Mouse (Mus musculus) left cerebral cortex, adult 11 months (tissue): Measurements from ENCODE around the gene Six1.

Source experiments
- DNase-seq: peaks from one replicate; pipeline ENCODE4 v3.0.0; 2022; ENCODE audit warnings: low spot score

Gene Six1

DNA sequence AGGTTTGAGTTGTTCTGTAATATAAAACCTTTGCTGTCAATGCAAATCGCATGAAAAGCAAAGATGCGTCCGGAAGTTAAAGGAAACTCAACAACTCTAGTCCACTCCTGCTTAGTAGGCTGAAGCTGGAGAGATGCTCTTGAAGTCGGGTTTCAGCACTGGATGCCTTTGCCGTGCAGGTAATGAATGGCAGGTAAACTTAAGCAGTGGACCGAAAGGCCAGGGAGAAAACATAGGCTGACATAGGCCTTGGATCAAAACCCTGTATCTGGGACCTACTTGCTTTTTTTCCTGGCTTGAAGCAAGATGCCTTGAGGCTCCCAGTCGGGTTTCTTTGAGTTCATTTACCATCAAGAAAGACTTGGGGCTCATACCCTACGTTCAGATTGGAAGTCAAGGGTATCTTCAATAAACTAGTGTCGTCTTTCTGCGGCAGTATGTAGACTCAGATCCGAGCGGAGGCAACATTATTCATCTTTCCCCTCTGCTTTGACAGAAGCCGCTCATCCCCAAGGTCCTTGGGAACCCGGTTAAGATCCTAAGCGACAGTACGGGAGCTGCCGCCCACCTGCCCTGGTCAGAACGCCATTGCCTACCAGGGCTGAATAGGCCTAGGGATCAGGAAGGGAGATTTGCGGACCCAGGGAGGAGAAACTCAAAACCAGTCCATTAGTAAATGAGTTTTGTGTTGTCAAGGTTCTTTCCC is 4.0 kb downstream of the Six1 start:
- no peak for DNase-seq

- no peak for DNase-seq
Observed at GRCm38 (mm10) chr12:73048537-73048936, 5.2 kb downstream of the Six1 start.

DNA sequence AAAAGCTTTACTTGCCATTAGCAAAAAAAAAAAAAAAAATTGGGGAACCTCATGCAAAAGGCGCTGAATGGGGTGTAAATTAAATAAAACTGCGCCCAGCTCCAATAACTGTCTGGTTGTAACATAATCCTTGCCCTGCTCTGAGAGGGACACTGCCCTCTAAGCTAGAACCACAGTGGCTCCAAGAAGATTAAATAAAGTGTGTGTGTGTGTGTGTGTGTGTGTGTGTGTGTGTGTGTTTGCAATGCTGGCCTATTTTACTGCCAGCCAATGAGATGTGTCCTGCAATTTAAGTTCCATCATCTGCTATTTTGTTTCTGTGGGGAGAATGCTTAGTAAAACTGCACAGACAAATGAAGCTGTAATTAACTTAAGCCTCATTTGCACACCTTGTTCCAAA is 6.1 kb downstream of the Six1 start:
- DNase-seq: no peak

- DNase-seq: no peak
Observed at GRCm38 (mm10) chr12:73046607-73047180, 7.0 kb downstream of the Six1 start.

DNA sequence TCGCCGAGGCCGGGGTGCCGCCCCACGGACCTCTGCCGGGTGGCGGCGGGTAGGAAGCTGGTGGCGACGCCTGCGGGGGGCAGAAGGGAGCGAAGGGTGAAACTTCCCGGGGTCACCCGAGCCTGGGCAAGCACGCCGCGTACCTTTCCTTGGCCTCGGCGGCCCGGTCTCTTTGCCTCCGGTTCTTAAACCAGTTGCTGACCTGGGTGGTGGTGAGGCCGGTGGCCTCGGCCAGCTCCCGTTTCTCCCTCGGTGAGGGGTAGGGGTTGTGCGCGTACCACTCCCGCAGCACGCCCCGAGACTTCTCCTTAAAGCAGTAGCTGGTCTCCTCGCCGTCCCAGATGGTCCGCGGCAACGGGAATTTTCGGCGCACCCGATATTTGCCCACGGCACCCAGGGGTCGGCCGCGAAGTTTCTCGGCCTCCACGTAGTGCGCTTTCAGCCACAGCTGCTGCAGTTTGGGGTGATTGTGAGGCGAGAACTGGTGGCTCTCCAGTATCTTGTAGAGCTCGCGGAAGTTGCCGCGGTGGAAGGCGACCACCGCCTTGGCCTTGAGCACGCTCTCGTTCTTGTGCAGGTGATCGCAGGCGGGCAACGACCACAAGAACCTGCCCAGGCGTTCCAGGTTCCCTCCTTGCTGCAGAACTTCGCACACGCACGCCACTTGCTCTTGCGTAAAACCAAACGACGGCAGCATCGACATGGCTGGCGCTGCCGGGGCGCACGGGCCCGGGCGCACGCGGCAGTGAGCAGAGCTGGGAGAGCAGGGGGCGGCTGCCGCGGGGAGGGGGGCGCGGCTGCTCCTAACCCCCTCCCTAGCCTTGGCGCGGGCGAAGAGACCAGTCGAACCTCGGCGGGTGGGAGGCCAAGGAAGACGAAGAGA is 7.7 kb downstream of the Six1 start:
- DNase-seq: no peak

DNA sequence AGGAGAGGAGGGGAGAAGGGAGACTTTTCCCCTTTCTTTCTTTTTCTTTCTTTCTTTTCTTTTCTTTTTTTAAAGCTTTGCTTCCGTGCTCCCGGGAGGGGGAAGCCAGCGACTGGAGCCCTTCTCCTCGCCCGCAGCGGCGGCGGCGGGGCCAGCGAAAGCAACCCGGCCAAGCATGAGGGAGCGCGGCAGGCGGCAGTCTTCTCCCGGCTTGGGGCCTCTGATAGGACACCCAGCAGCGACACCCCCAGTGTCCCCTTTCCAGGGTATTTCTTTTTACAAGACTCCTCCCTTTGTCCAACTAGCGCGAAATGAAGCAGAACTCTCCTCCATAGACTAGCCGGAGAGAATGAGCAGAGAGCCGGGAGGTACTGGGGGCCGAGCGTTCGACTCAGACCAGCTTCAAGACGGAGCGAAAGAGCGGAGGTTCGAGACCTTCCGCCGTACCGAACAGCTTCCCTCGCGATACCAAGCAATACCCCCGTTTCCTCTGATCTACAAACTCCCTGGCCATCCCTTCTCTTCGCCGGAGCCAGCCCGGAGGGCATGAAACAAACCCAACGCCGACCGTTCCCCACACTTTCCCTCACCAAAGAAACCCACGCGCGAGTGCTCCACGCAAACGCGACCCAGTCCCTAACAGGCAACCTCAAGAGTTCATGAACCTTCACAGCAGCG is 8.5 kb downstream of the Six1 start:
- DNase-seq: no peak

- no peak for DNase-seq
Observed at GRCm38 (mm10) chr12:73044221-73045045, 9.3 kb downstream of the Six1 start.

DNA sequence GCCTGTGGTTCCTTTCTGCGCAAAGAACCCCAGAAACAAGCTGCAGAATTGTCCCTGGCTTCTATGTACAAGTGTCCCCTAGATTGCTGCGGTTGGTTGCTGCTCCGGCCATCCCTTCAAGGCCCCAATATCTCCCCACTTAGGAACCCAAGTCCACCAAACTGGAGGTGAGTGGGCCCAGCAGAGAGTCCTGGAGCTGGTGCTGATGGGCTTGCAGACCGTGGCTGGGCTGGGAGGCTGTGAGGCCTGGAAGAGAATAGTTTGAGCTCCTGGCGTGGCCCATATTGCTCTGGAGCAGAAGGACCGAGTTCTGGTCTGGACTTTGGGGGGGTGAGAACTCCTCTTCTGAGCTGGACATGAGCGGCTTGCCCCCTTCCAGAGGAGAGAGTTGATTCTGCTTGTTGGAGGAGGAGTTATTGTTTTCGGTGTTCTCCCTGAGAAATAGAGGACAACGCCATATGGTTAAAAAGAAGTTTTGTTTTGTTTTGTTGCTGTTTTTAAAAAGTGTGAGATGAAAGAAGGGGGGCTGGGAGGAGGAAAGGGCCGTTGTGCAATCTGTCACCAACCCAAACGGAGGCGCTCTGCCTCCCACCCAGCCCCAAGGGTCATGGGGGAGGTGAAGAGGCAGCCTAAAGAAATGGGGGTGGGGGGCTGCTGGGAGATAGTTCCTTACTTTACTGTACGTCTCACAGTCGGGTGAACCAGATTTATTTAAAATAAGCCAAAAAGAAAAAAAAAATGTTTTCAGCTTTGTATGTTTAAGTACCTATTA is 10.1 kb downstream of the Six1 start:
- DNase-seq: no peak

DNA sequence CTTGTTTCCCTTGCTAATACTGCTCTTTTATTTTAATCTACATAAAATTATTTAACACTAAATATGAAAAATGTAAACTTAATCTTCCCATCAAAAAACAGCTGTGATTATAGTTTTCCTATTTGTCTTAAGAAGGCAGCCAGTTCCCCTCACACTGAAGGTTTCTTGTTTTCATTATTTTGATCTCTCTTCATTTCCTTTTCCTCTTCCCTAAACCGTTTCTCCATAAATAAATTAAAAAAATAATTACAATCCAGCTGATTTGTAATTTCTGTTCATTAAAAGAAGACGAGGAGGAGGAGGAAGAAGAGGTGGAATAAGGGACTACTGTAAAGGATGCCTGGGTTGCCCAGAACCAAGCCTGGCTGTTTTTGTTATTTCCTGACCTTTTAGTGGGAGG is 10.8 kb downstream of the Six1 start:
- DNase-seq: no peak

DNA sequence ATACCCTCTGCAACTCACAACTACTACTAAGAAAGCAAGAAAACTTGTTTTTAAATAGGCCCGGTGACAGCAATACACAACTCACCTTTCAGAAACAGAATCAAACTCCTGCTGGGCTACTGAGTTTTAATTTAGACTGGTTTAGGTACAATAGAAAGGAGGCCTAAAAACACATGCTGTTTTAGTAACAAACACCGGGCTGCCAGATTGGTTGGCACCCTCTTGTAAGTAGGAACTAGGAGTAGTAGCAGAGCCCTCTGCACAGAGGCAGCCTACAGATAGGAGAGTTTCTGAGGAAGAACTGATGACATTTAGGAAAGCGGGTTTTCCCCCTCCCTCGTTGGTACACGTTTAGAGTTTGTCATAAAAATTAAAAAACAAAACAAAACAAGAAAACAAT is 11.3 kb downstream of the Six1 start:
- no peak for DNase-seq

DNA sequence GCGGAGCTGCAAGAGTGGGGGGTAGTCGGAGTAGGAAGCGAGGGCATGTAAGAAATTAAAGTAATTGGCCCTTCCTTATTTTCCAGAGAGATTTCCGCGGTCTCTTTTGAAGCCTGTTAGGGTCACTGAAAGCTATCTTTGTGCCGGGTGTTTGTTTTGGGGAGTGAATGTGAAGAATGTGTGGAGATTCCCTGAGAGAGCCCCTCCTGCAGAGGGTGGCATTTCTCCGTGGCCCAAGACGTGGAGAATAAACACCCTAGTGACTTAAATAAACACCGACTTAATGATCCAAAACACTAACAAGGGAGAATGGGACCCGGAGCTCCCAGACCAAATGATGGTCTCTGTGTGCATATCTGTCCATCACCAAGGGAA is 12.4 kb downstream of the Six1 start:
- DNase-seq: no peak

DNA sequence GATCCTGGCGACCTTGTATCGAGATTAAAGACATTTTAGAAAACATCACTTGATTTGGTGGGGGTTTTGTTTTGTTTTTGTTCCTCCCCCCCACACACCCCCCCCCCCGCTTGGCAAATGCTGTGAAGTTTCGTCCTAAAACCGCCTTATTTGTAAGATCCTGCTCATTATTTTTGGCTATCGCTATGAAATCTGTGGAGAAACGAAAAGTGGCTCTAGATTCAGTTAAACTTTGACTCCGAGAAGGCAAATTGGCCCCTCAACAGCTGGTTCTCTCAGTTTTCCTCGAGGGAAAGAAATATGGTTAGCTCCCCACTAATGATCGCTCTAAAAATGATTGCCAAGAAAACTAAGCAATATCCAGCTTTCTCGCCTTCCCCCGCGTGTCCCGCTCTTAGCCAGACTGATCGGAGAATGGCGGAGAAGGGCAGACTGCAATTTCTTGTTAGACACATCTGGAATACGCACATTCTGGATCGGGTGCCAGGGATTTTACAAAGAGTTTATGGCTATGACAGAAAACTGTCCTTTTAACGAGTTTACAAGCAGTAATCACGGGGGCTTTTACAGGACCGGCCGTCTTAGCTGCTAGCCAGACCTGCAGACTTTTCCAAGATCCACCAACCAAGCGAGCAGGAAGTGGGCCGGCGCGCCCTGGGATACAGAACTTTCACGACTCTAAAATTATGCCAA is 13.0 kb downstream of the Six1 start:
- DNase-seq: no peak

DNA sequence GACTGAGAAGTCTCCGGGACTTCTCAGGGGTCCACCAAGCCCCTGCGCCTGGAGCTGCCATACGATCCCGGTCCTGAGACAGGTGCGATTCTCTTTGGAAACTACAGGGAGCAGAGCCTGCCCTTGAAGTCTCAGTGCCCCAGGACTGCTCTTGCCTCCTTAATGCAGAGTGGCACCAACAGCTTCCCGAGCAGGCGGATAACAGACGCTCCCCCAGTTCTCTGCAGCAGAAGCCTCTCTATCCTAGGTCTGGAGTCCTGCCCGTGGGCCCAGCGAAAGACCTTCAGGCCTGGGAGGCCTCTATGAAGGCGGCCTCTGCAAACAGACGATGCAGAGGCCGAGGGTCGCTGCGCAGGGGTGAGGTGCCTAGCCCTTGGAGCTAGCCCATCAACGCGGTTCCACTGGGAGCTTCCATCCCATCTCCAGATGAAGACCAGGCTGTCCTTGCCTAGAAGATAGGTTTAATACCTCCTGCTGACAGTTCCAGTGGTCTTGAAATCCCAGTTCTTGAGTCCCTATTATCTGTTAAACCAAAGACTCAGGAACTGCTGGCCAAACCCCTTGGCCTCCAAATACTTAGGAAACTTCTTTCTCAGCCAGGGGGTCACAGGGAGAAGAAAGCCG is 13.6 kb downstream of the Six1 start:
- DNase-seq: no peak

DNA sequence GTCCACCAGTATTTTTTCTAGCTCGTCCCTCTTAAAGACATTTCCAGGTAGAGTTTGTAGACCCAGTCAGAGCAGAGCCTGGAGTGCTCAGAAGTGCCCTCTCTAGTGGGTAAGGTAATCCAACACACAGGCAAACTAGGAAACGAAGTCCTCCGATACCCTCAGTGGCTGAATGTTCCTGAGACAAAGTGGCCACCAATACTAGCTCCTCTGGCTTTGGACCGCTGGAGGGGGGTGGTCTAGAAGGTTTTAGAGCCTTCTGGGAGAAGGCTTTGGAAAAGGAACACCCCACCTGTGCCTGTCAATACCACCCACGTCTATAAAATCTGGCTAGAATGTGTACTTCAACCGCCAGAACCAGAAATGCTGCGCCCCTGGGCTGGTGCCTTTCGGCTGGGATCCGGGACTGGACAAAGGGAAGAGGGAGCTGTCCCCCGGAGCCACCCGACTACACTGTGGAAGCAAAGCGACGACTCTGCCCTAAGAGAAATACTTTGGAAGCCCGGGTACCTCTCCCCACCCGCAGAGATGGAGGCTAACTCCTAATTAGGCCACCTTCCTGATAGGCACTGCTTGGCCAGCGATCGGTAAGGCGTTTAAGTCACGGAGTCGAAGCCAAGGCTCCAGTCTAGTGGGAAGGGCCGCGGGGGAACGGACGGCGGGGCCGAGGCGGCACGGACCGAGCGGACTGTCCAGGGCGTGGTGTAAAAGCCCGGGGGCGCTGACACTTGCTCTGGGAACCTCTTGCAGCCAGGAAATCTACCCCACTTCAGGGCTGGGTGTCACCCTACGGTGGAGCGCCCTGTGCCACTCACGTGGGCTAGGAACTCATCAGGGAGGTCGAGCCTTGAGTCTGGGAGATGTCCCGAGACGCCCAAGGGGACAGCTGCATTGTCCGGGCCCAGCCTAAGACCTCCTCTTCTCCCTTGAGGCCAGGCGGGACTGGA is 14.4 kb downstream of the Six1 start:
- DNase-seq: no peak

GRCm38 (mm10) chr12:73038441-73038991 is 15.2 kb downstream of the Six1 start:
- DNase-seq: no peak

DNA sequence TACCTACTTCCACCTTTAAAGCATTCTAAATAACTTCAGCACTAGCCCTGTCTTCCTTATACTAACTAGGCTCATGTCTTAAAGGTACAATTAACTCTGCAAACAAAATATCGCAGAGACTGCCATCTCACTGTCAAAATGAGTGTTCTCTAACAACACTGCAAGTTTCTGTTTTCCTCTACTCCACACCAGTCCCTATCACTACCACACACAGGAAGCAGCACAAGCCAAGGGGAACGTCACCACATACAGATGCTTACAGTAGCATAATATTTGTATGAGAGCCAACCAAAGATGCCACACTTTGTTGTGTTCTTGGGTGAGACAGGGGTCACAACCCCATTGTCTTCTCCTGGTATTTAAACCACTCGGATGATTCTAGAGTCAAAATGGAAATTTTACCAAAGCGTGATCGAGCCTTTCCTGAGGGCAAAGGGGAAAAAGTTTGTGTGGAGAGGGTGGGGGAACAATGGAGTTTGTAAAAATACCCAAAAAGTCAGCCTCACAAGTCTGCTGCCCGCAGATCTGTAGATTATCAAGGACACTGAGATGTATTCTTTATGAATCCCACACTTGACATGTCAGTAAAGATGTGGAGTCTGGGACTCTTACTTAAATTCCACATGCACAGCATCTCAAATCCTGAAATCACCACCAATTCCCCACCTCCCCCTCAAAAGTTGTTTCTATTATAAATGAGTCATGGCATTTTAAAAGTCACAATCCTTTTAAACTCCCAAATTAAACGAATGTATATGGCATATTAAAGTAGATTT is 16.1 kb downstream of the Six1 start:
- no peak for DNase-seq
